Mouse (Mus musculus) olfactory bulb, adult 2 months (tissue): ENCODE results near the gene Snrpd2. TPM values are rescaled to one million over a fixed set of nuclear protein-coding genes. Genes with fewer than 3 reads are reported as not detected.

Source experiments
- H3K27ac ChIP-seq: fragments of 200-500 bp; 2 replicates; pipeline ENCODE4 v1.5.1; 2012; ENCODE audit warnings: low read depth, low read length; ENCODE audit not compliant: insufficient read depth
- H3K4me1 ChIP-seq: fragments of 200-500 bp; 2 replicates; pipeline ENCODE4 v1.6.1; 2012; ENCODE audit warnings: low read length; ENCODE audit not compliant: control insufficient read depth, insufficient read depth
- H3K4me3 ChIP-seq: fragments of 200-500 bp; 2 replicates; pipeline ENCODE4 v1.5.1; 2012; ENCODE audit warnings: mild to moderate bottlenecking, low read depth, low read length, moderate library complexity; ENCODE audit not compliant: insufficient read depth
- CTCF ChIP-seq: fragments of 200-500 bp; IDR thresholded peaks from 2 replicates; pipeline ENCODE4 v1.5.1; 2012; ENCODE audit warnings: low read depth, mild to moderate bottlenecking, low read length, moderate library complexity; ENCODE audit not compliant: insufficient read depth
- POLR2A ChIP-seq: fragments of 200-500 bp; IDR thresholded peaks from 2 replicates; pipeline ENCODE4 v1.6.1; 2012; ENCODE audit warnings: mild to moderate bottlenecking, low read depth, low read length, moderate library complexity; ENCODE audit not compliant: insufficient read depth
- WGBS: fragments of 180-500 bp; shearing (Covaris S2); methylation state at CpG from one replicate; pipeline ENCODE4 v1.1.7; 2018; 5-methylcytosine and 5-hydroxymethylcytosine counted together
- polyA plus RNA-seq: library from polyadenylated mRNA; stranded (reverse); fragments of >200 nt; gene quantifications from 2 replicates; pipeline ENCODE4 v1.2.4, GENCODE M21; 2012; ENCODE audit warnings: low replicate concordance; ENCODE audit not compliant: missing spikeins, insufficient read depth, insufficient read length

The Snrpd2 gene
- polyA plus RNA-seq = not detected in 2 replicates

GRCm38 (mm10) chr7:19149626-19150025 is at the start of gene Snrpd2:
Gene Snrpd2, plus strand, starts transcription at chr7:19149722.
- WGBS = under 1% methylated on average over 24 of the region's 24 CpGs
- Histone ChIP-seq H3K4me1 (peaks cover 20% of the 10 kb centered on the region), H3K27ac (peak within 1 kb of the TSS; percentile 81), H3K4me3 (peak within 1 kb of the TSS; percentile 67)
- TF ChIP-seq CTCF (no peak), POLR2A (peak; percentile 67)

GRCm38 (mm10) chr7:19100290-19100689 is 49.2 kb upstream of the Snrpd2 start:
- 92% methylated on average over 1 of the region's 1 CpGs for WGBS
- Histone ChIP-seq H3K4me3 (no peak overlapping the region), H3K27ac (no peak overlapping the region), H3K4me1 (peaks cover 11% of the 10 kb centered on the region)
- no peak for TF ChIP-seq POLR2A
- no peak for TF ChIP-seq CTCF

- Histone ChIP-seq H3K4me3 (no peak overlapping the region), H3K27ac (no peak overlapping the region)
- TF ChIP-seq POLR2A (no peak), CTCF (no peak)
These were observed 45.8 kb upstream of the Snrpd2 start for GRCm38 (mm10) chr7:19103741-19104140.

GRCm38 (mm10) chr7:19104486-19104885 is 45.0 kb upstream of the Snrpd2 start:
- H3K27ac ChIP-seq = no peak overlapping the region
- WGBS = 80% methylated on average over 2 of the region's 2 CpGs
- no peak overlapping the region for H3K4me3 ChIP-seq
- H3K4me1 ChIP-seq = peaks cover 6% of the 10 kb centered on the region; the same call in 1 of the 2 replicates
- no peak for TF ChIP-seq CTCF
- TF ChIP-seq POLR2A = no peak

More at GRCm38 (mm10) chr7:19103741-19104140, 45.8 kb upstream of the Snrpd2 start:
- H3K4me1 ChIP-seq = peaks cover 6% of the 10 kb centered on the region; the same call in 1 of the 2 replicates

GRCm38 (mm10) chr7:19107436-19107835 is 42.1 kb upstream of the Snrpd2 start:
- peaks cover 6% of the 10 kb centered on the region; the same call in 1 of the 2 replicates for H3K4me1 ChIP-seq
- no peak for TF ChIP-seq CTCF
- no peak overlapping the region for H3K4me3 ChIP-seq
- no peak overlapping the region for H3K27ac ChIP-seq
- WGBS = 64% methylated on average over 3 of the region's 3 CpGs

GRCm38 (mm10) chr7:19109565-19109964 is 40.0 kb upstream of the Snrpd2 start:
- WGBS = 96% methylated on average over 1 of the region's 1 CpGs
- Histone ChIP-seq H3K4me1 (peaks cover 6% of the 10 kb centered on the region; the same call in 1 of the 2 replicates), H3K27ac (no peak overlapping the region), H3K4me3 (no peak overlapping the region)
- no peak for TF ChIP-seq POLR2A
- TF ChIP-seq CTCF = no peak

- Histone ChIP-seq H3K4me3 (peak within 1 kb of the TSS; percentile 29), H3K4me1 (peaks cover 12% of the 10 kb centered on the region), H3K27ac (no peak within 1 kb of the TSS)
- TF ChIP-seq POLR2A = no peak
- TF ChIP-seq CTCF = no peak
- 21% methylated on average over 64 of the region's 64 CpGs for WGBS
These were observed 31.3 kb upstream of the Snrpd2 start, which contains the start of gene Gm4969 for GRCm38 (mm10) chr7:19118028-19118771. Gene Gm4969, minus strand, starts transcription at chr7:19118368.

GRCm38 (mm10) chr7:19119083-19119482 is 30.4 kb upstream of the Snrpd2 start:
- H3K4me3 ChIP-seq = no peak overlapping the region

GRCm38 (mm10) chr7:19119631-19120429 is 29.7 kb upstream of the Snrpd2 start, which contains the start of gene Fbxo46:
Gene Fbxo46, plus strand, starts transcription at chr7:19119859.
- TF ChIP-seq CTCF (no peak), POLR2A (peak; percentile 93)
- H3K4me3 ChIP-seq = peak within 1 kb of the TSS; percentile 95
- WGBS = 2% methylated on average over 34 of the region's 34 CpGs
- H3K4me1 ChIP-seq = peaks cover 12% of the 10 kb centered on the region
- H3K27ac ChIP-seq = 0 out of 2 replicates have a peak within 1 kb of the TSS, but pooled peaks have one; percentile 45

More at GRCm38 (mm10) chr7:19119083-19119482, 30.4 kb upstream of the Snrpd2 start:
- H3K27ac ChIP-seq = no peak overlapping the region
- TF ChIP-seq POLR2A (no peak), CTCF (no peak)
- WGBS = 92% methylated on average over 8 of the region's 8 CpGs
- H3K4me1 ChIP-seq = peaks cover 12% of the 10 kb centered on the region
